Mouse (Mus musculus) testis, adult 2 months (tissue): ENCODE results near the gene Ccnb2. TPM values are rescaled to one million over a fixed set of nuclear protein-coding genes. Genes with fewer than 3 reads are reported as not detected.

Source experiments
- H3K27ac ChIP-seq: fragments of 200-500 bp; 2 replicates; pipeline ENCODE4 v1.5.1; 2012; ENCODE audit warnings: low read depth, low read length; ENCODE audit not compliant: control insufficient read depth, insufficient read depth
- H3K27me3 ChIP-seq: fragments of 200-500 bp; 2 replicates; pipeline ENCODE4 v1.6.1; 2012; ENCODE audit warnings: mild to moderate bottlenecking, low read length, moderate library complexity; ENCODE audit not compliant: control insufficient read depth, insufficient read depth
- H3K36me3 ChIP-seq: fragments of 200-500 bp; 2 replicates; pipeline ENCODE4 v1.6.1; 2012; ENCODE audit warnings: mild to moderate bottlenecking, low read length; ENCODE audit not compliant: control insufficient read depth, insufficient read depth
- H3K4me1 ChIP-seq: fragments of 200-500 bp; 2 replicates; pipeline ENCODE4 v1.6.1; 2012; ENCODE audit warnings: low read length; ENCODE audit not compliant: control insufficient read depth, insufficient read depth
- H3K4me3 ChIP-seq: fragments of 200-500 bp; 2 replicates; pipeline ENCODE4 v1.5.1; 2012; ENCODE audit warnings: low read depth, mild to moderate bottlenecking, low read length, moderate library complexity, mixed read lengths; ENCODE audit not compliant: control insufficient read depth
- CTCF ChIP-seq: fragments of 200-500 bp; IDR thresholded peaks from 2 replicates; pipeline ENCODE4 v1.5.1; 2012; ENCODE audit warnings: low read depth, mild to moderate bottlenecking, inconsistent platforms, low read length, moderate library complexity; ENCODE audit not compliant: control insufficient read depth, insufficient read depth, insufficient replicate concordance
- POLR2A ChIP-seq: fragments of 200-500 bp; IDR thresholded peaks from 2 replicates; pipeline ENCODE4 v1.6.1; 2012; ENCODE audit warnings: low read depth, mild to moderate bottlenecking, inconsistent platforms, low read length, moderate library complexity; ENCODE audit not compliant: control insufficient read depth
- polyA plus RNA-seq: library from polyadenylated mRNA; depleted of rRNA; stranded (reverse); fragments of >200 nt; gene quantifications from 2 replicates; pipeline ENCODE4 v1.2.3, GENCODE M21; 2012

The Ccnb2 gene
- polyA plus RNA-seq, 1 experiment: 118 TPM

- no peak overlapping the region for H3K4me3 ChIP-seq
- H3K36me3 ChIP-seq: peaks cover 13% of the 10 kb centered on the region
- no peaks in the 10 kb centered on the region for H3K27me3 ChIP-seq
- no peak overlapping the region for H3K27ac ChIP-seq
- H3K4me1 ChIP-seq: no peaks in the 10 kb centered on the region
- TF ChIP-seq CTCF (no peak), POLR2A (no peak)
Measured at GRCm38 (mm10) chr9:70413038-70413437, 8.3 kb downstream of the Ccnb2 start.

- Histone ChIP-seq H3K4me3 (no peak overlapping the region), H3K4me1 (no peaks in the 10 kb centered on the region), H3K27ac (no peak overlapping the region), H3K36me3 (peaks cover 13% of the 10 kb centered on the region), H3K27me3 (no peaks in the 10 kb centered on the region)
- TF ChIP-seq POLR2A (no peak), CTCF (no peak)
Measured at GRCm38 (mm10) chr9:70410668-70411067, 10.7 kb downstream of the Ccnb2 start.

GRCm38 (mm10) chr9:70409743-70410142 is 11.6 kb downstream of the Ccnb2 start:
- TF ChIP-seq POLR2A (no peak), CTCF (no peak)
- H3K27ac ChIP-seq: no peak overlapping the region
- H3K4me3 ChIP-seq: no peak overlapping the region
- no peaks in the 10 kb centered on the region for H3K4me1 ChIP-seq
- H3K36me3 ChIP-seq: peaks cover 13% of the 10 kb centered on the region
- H3K27me3 ChIP-seq: no peaks in the 10 kb centered on the region

GRCm38 (mm10) chr9:70408791-70409190 is 12.6 kb downstream of the Ccnb2 start:
- Histone ChIP-seq H3K4me3 (no peak overlapping the region), H3K27ac (no peak overlapping the region), H3K36me3 (peaks cover 13% of the 10 kb centered on the region), H3K27me3 (no peaks in the 10 kb centered on the region), H3K4me1 (peaks cover 7% of the 10 kb centered on the region)
- TF ChIP-seq POLR2A (no peak), CTCF (no peak)

GRCm38 (mm10) chr9:70406596-70406995 is 14.8 kb downstream of the Ccnb2 start:
- no peak for TF ChIP-seq CTCF
- TF ChIP-seq POLR2A: no peak
- Histone ChIP-seq H3K36me3 (peaks cover 7% of the 10 kb centered on the region), H3K4me3 (no peak overlapping the region), H3K4me1 (peaks cover 8% of the 10 kb centered on the region), H3K27me3 (no peaks in the 10 kb centered on the region), H3K27ac (no peak overlapping the region)

DNA sequence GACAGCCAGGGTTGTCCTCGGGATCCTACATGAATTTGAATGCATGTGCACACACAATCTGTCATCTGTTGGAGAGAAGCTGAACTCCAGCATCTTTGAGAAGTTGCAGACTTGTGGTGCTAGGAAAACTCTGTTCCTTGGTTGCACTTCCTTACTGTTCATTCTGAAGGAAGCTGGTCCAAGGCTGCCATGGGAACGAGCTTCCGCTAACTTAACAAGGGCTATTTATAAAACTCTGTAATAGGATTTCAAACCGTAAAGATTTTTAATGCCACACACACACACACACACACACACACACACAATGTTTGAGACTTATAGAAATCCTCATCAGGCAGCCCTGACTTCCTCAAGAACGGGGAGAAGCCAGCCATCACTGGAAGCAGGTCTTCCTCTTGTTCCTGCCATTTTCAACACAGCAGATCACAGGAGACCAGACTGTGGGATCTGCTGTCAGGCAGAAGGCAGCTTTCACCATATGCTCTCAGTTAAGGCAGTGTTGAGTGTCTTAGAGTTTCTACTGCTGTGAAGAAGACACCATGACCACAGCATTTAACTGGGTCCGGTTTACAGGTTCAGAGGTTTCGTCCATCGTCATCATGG is 19.3 kb downstream of the Ccnb2 start:
- H3K36me3 ChIP-seq: no peaks in the 10 kb centered on the region
- no peaks in the 10 kb centered on the region for H3K27me3 ChIP-seq
- H3K4me1 ChIP-seq: peaks cover 8% of the 10 kb centered on the region
- H3K27ac ChIP-seq: no peak overlapping the region
- H3K4me3 ChIP-seq: no peak overlapping the region
- TF ChIP-seq POLR2A (no peak), CTCF (no peak)

- no peaks in the 10 kb centered on the region for H3K36me3 ChIP-seq
- H3K4me3 ChIP-seq: no peak overlapping the region
- no peak for TF ChIP-seq POLR2A
- no peak for TF ChIP-seq CTCF
- no peaks in the 10 kb centered on the region for H3K4me1 ChIP-seq
- H3K27me3 ChIP-seq: no peaks in the 10 kb centered on the region
- H3K27ac ChIP-seq: no peak overlapping the region
Measured at GRCm38 (mm10) chr9:70396083-70396482, 25.3 kb downstream of the Ccnb2 start.
